Mouse (Mus musculus) embryonic fibroblast, embryonic 13.5 days (primary cell): ENCODE measurements around the gene Cfap20. TPM values are rescaled to one million over a fixed set of nuclear protein-coding genes. Genes with fewer than 3 reads are reported as not detected.

Experiments used
- H3K27ac ChIP-seq: 2 replicates; pipeline ENCODE4 v1.5.1; 2012; ENCODE audit warnings: low read length, control low read depth, inconsistent platforms; ENCODE audit not compliant: insufficient read depth
- H3K4me1 ChIP-seq: 2 replicates; pipeline ENCODE4 v1.6.1; 2011; ENCODE audit warnings: low read length; ENCODE audit not compliant: control insufficient read depth, insufficient read depth
- H3K4me3 ChIP-seq: 2 replicates; pipeline ENCODE4 v1.5.1; 2011; ENCODE audit warnings: mild to moderate bottlenecking, control low read depth, low read length; ENCODE audit not compliant: insufficient read depth
- CTCF ChIP-seq: IDR thresholded peaks from 2 replicates; pipeline ENCODE4 v1.5.1; 2011; ENCODE audit warnings: mild to moderate bottlenecking, control low read depth, low read length, moderate library complexity, borderline replicate concordance; ENCODE audit not compliant: insufficient read depth
- POLR2A ChIP-seq: IDR thresholded peaks from 2 replicates; pipeline ENCODE4 v1.6.1; 2011; ENCODE audit warnings: low read depth, mild to moderate bottlenecking, control low read depth, low read length, moderate library complexity
- polyA plus RNA-seq: library from polyadenylated mRNA; stranded (reverse); fragments of >200 nt; gene quantifications from 2 replicates; pipeline ENCODE4 v1.2.4, GENCODE M21; 2011; ENCODE audit warnings: low read depth; ENCODE audit not compliant: missing spikeins, insufficient read length

The Cfap20 gene
- 55.4 and 68.2 TPM in 2 replicates for polyA plus RNA-seq

DNA sequence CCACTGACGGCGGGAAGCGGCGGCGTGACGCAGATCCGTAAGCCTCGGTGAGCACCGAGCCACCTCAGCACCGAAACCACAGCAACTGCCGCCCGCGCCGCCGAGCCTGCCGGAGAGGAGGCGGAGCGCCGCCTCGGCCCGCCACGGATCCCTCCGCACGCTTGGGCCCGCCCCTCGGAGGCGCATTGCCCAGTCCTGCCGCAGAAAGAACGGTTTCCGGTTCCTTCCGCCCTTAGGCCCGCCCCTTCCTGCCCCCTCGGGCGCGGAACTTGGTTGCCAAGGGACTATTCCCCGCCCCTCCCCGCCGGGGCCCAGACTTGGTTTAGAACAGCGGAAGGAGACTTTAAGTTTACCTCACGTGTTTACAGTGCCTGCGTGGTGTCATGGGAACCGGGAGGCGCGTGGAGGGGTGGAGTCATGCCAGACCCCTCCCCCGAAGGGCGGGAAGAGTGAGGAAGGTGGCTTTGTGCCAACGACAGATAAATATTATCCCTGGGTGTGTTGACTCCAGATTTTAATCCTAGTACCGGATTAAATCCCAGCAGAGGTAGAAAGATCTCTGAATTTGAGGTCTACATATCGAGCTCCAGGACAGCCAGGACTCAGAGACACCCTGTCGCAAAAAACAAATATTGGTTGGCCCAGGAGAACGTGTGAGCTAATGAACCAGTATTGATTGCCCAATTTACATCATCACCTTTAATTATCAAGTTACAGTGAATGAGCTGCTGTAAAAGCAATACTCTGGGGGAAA lies at the start of gene Cfap20:
TSS of gene Cfap20 (minus strand) at position 184 of the 754 bp plus-strand sequence.
- TF ChIP-seq POLR2A = peak; percentile 86
- no peak for TF ChIP-seq CTCF
- H3K4me3 ChIP-seq = peak within 1 kb of the TSS; percentile 86
- peak within 1 kb of the TSS; percentile 54; the same call in 1 of the 2 replicates for H3K27ac ChIP-seq
- H3K4me1 ChIP-seq = peaks cover 8% of the 10 kb centered on the region

DNA sequence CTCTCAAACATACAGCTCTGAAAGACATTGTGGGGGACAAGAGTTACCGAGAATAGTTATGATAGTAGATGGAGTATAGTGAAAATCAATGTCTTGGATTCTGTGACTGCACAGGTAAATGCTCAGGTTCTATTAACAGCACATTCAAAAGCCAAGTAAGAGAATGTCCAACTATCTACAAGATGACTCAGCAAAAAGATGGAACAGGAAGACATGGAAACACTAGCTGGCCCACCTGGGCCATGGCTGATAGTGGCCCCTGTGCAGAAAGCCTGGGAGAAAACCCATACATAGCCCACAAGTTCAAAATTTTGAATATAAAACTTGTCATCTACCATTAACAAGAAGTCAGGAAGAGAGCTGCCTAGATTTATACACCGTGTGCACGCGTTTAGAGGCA lies 35.3 kb upstream of the Cfap20 start:
- TF ChIP-seq POLR2A (no peak), CTCF (no peak)
- H3K27ac ChIP-seq = no peak overlapping the region
- H3K4me3 ChIP-seq = no peak overlapping the region
- H3K4me1 ChIP-seq = no peaks in the 10 kb centered on the region

DNA sequence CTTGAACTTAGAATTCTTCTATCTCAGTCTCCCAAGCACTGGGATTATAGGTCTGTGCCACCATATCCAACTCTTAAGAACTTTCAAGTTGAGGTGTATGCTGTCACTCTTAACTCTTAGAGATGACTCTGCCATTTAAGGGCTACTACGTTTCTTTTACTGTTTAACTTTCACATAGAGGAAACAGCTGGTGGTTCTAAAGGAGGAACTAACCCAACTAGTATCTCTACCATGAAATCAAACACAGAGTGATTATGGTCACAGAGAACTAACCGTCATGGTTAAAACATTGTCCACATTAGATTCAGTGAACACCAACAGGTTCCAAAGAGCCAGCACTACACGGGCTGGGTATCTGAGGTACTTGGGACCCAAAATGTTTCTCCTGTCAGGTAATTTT lies 34.3 kb upstream of the Cfap20 start:
- no peak for TF ChIP-seq CTCF
- TF ChIP-seq POLR2A = no peak
- Histone ChIP-seq H3K4me1 (no peaks in the 10 kb centered on the region), H3K27ac (no peak overlapping the region), H3K4me3 (no peak overlapping the region)

- Histone ChIP-seq H3K4me3 (no peak overlapping the region), H3K4me1 (no peaks in the 10 kb centered on the region), H3K27ac (no peak overlapping the region)
- no peak for TF ChIP-seq CTCF
- TF ChIP-seq POLR2A = no peak
Observed at GRCm38 (mm10) chr8:95466543-95466942, 31.9 kb upstream of the Cfap20 start.

- no peak overlapping the region for H3K27ac ChIP-seq
- TF ChIP-seq POLR2A (no peak), CTCF (no peak)
- no peak overlapping the region for H3K4me3 ChIP-seq
- H3K4me1 ChIP-seq = no peaks in the 10 kb centered on the region
Observed at GRCm38 (mm10) chr8:95452518-95452917, 17.8 kb upstream of the Cfap20 start.

DNA sequence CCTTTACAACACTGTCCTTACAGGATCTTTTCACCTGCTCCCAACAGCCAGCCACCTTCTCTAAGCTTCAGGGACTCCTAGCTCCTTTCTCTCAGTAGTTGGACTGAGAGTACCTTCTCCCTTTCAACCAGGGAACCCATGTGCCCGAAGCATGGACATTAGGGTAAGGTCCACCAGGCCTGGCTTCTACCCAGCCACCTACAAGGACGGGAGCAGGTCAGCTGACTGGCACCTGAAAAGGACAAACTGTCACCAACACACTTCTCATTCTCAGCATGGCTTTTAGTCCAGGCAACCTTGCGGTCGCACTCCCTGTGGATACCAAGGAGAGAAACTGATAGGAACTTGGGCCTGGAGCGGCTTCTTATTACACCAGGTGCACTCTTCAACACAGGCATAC lies 15.6 kb upstream of the Cfap20 start:
- no peak overlapping the region for H3K4me3 ChIP-seq
- no peaks in the 10 kb centered on the region for H3K4me1 ChIP-seq
- no peak for TF ChIP-seq CTCF
- no peak for TF ChIP-seq POLR2A
- H3K27ac ChIP-seq = no peak overlapping the region

- no peak overlapping the region for H3K4me3 ChIP-seq
- H3K27ac ChIP-seq = no peak overlapping the region
- TF ChIP-seq CTCF (no peak), POLR2A (no peak)
- H3K4me1 ChIP-seq = no peaks in the 10 kb centered on the region
Observed at GRCm38 (mm10) chr8:95447661-95448060, 13.0 kb upstream of the Cfap20 start.

- H3K4me1 ChIP-seq = no peaks in the 10 kb centered on the region
- no peak overlapping the region for H3K4me3 ChIP-seq
- no peak overlapping the region for H3K27ac ChIP-seq
- TF ChIP-seq POLR2A (no peak), CTCF (no peak)
Observed at GRCm38 (mm10) chr8:95445042-95445441, 10.4 kb upstream of the Cfap20 start.

DNA sequence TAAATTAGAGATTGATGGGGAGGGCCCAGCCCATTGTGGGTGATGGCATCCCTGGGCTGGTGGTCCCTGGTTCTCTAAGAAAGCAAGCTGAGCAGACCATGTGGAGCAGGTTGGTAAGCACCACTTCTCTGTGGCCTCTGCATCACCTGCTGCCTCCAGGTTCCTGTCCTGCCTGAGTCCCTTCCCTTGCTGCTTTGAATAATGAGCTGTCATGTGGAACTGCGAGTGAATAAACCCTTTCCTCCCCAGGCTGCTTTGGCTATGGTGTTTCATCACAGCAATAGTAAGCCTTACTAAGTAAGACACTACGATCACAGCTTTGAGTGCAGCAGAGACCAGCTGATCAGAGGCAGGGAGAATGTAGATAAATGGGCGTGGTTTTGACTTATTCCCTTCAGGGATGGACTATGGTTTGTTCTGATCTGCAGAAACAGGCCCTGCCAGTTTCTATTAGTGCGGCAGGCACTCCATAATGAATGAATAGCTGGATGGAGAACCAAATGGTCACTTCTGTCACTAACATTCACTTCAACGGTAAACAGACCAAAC lies 6.9 kb upstream of the Cfap20 start:
- Histone ChIP-seq H3K4me1 (no peaks in the 10 kb centered on the region), H3K4me3 (no peak overlapping the region), H3K27ac (no peak overlapping the region)
- TF ChIP-seq POLR2A (no peak), CTCF (no peak)

DNA sequence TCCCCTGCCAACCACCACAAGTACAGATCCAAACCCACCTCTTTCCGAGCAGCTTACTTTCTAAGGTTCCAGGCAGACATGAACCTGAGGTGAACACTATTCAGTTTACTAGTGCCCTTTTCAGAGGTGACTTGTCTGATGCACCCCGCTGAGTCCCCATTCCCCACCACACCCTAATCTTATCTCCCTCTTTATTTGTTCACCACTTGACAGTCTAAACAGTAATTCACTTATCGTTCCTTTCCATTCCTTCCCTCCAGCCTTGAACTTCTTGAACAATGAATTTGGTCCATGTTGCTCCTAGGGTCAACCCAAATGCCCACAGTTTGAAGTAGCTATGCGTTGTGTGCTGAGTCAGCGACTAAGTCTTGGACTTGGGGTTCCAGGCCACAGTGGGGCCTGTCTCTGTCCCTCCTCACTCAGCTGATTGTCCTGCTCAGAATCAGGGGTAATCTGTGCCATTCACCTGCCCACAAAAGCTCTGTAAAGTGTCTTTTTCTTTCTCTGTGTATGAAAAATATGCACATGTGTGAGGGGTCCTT lies 5.6 kb upstream of the Cfap20 start:
- Histone ChIP-seq H3K4me1 (no peaks in the 10 kb centered on the region), H3K27ac (no peak overlapping the region), H3K4me3 (no peak overlapping the region)
- TF ChIP-seq POLR2A (no peak), CTCF (no peak)
